Mouse (Mus musculus) cerebellum, adult 2 months (tissue): Measurements from ENCODE around the gene Atg101.

Source experiments
- CTCF ChIP-seq: fragments of 200-500 bp; IDR thresholded peaks from 2 replicates; pipeline ENCODE4 v1.5.1; 2011; ENCODE audit warnings: low read depth, mild to moderate bottlenecking, control low read depth, low read length, moderate library complexity, borderline replicate concordance; ENCODE audit not compliant: insufficient read depth
- POLR2A ChIP-seq: fragments of 200-500 bp; IDR thresholded peaks from 2 replicates; pipeline ENCODE4 v1.6.1; 2011; ENCODE audit warnings: low read length, control low read depth, borderline replicate concordance; ENCODE audit not compliant: insufficient read depth

DNA sequence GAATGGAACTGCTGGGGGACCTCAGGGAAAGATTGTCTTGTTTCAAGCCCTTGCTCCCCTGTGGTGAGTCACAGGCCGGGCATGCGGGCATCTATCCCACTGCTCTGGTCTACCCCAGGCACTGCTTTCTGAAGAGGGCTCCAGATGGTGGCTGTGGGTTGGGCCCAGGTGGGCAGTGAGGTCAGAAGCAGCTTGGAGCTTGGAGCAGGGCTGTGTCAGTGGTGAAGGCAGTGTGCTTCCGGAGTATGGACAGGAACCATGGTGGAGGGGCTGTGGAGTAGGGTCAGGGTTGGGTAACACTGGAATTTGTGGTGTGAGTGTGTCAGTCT lies 45.5 kb downstream of the Atg101 start:
- TF ChIP-seq CTCF (no peak), POLR2A (no peak)
